Mouse (Mus musculus): ENCODE results near the gene Tmigd3. TPM values are rescaled to one million over a fixed set of nuclear protein-coding genes. Genes with fewer than 3 reads are reported as not detected.

Gene Tmigd3
- polyA plus RNA-seq, 1 experiment from 2014 or later = not detected

DNA sequence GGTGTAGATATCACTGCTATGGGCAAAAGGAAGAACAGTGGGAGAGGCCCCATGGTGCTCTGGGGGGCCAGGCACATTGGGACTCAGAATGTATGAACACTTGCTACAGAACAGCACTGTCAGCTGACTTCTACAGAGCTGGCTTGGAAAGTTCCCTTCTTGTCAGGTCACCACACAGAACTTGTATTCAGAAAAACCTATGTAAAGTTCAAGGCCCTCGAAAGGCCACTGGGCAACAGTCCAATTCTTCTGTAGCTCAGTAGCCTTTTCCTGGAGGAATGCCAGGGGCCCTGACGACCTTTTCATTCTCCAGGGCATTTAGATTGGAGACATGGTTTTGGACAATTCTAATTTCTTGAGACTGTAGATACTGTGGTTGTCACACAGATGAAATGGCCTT is 2.6 kb upstream of the Tmigd3 start:
- H3K9me3 ChIP-seq (ENCODE audit: control insufficient read depth, low read length) = no peaks in the 10 kb centered on the region
- no peak overlapping the region for H3K9ac ChIP-seq (ENCODE audit: low read length)
- no peak for ATAC-seq (ENCODE audit: low read depth)
- no peaks in the 10 kb centered on the region for H3K27me3 ChIP-seq (ENCODE audit: control insufficient read depth, insufficient read depth, low read depth, low read length)
- peaks cover 18% of the 10 kb centered on the region for H3K4me1 ChIP-seq (replicated peaks; ENCODE audit: control insufficient read depth, insufficient read depth, low read length)
- H3K27ac ChIP-seq (ENCODE audit: low read length) = no peak overlapping the region
- no peaks in the 10 kb centered on the region for H3K36me3 ChIP-seq (ENCODE audit: control insufficient read depth, insufficient read depth, low read length)
- no peak overlapping the region for H3K4me3 ChIP-seq (ENCODE audit: low read length)
- H3K4me2 ChIP-seq (ENCODE audit: low read depth, low read length) = no peak overlapping the region
- WGBS = 6% methylated on average over 2 of the region's 2 CpGs

DNA sequence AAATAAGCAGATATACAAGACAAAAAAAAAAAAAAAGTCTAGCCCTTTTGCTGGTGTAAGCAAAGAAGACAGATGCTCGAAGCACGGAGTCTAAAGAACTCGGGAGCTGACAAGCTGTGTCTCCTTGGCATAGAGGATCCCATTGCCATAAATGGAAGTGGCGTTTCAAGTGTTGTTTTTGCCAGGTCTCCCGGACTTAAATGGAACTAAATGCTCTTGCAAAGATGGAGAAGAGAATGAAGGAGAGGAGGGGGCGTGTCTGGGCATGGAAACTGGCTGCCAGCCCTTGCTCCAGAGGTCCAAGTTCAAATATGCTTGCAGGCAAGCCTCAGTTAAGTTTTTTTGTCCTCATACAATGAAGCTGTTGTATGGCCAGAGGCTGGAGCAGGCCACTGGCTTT is 1.3 kb downstream of the Tmigd3 start:
- peak; percentile 41 for ATAC-seq (ENCODE audit: low read depth)
- Histone ChIP-seq H3K27me3 (ENCODE audit: control insufficient read depth, insufficient read depth, low read depth, low read length) (no peaks in the 10 kb centered on the region), H3K36me3 (ENCODE audit: control insufficient read depth, insufficient read depth, low read length) (no peaks in the 10 kb centered on the region), H3K27ac (ENCODE audit: low read length) (peak overlapping the region; percentile 21; the same call in 1 of the 2 replicates), H3K9ac (ENCODE audit: low read length) (no peak overlapping the region), H3K4me1 (replicated peaks; ENCODE audit: control insufficient read depth, insufficient read depth, low read length) (peaks cover 13% of the 10 kb centered on the region), H3K4me3 (ENCODE audit: low read length) (no peak overlapping the region), H3K4me2 (ENCODE audit: low read depth, low read length) (0 out of 2 replicates have a peak overlapping the region, but pooled peaks have one; percentile 1), H3K9me3 (ENCODE audit: control insufficient read depth, low read length) (no peaks in the 10 kb centered on the region)
- WGBS = 26% methylated on average over 6 of the region's 6 CpGs

DNA sequence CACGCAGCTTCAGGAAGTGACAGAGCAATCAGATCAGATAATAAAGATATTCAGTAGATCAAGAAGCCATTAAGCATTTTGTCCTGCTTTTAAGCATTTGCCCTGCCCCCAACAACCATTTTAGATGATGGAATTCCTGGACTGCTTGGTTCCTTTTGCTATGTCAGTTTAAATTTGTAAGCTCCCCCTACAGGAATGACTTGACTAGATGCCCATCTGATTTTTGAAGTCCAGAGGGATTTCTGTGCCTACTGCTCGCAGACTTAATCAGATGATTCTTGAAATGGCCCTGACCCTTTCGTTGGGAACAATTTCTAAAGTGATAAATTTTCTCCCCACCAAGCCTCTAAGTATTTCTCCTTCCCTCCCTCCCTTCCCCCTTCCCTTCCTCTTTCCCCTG is 1.9 kb downstream of the Tmigd3 start:
- Histone ChIP-seq H3K4me2 (ENCODE audit: low read depth, low read length) (no peak overlapping the region), H3K4me3 (ENCODE audit: low read length) (no peak overlapping the region), H3K36me3 (ENCODE audit: control insufficient read depth, insufficient read depth, low read length) (no peaks in the 10 kb centered on the region), H3K27me3 (ENCODE audit: control insufficient read depth, insufficient read depth, low read depth, low read length) (no peaks in the 10 kb centered on the region), H3K9me3 (ENCODE audit: control insufficient read depth, low read length) (no peaks in the 10 kb centered on the region), H3K4me1 (replicated peaks; ENCODE audit: control insufficient read depth, insufficient read depth, low read length) (peaks cover 14% of the 10 kb centered on the region), H3K9ac (ENCODE audit: low read length) (no peak overlapping the region), H3K27ac (ENCODE audit: low read length) (peak overlapping the region; percentile 21; the same call in 1 of the 2 replicates)
- 30% methylated on average over 3 of the region's 3 CpGs for WGBS
- no peak for ATAC-seq (ENCODE audit: low read depth)

DNA sequence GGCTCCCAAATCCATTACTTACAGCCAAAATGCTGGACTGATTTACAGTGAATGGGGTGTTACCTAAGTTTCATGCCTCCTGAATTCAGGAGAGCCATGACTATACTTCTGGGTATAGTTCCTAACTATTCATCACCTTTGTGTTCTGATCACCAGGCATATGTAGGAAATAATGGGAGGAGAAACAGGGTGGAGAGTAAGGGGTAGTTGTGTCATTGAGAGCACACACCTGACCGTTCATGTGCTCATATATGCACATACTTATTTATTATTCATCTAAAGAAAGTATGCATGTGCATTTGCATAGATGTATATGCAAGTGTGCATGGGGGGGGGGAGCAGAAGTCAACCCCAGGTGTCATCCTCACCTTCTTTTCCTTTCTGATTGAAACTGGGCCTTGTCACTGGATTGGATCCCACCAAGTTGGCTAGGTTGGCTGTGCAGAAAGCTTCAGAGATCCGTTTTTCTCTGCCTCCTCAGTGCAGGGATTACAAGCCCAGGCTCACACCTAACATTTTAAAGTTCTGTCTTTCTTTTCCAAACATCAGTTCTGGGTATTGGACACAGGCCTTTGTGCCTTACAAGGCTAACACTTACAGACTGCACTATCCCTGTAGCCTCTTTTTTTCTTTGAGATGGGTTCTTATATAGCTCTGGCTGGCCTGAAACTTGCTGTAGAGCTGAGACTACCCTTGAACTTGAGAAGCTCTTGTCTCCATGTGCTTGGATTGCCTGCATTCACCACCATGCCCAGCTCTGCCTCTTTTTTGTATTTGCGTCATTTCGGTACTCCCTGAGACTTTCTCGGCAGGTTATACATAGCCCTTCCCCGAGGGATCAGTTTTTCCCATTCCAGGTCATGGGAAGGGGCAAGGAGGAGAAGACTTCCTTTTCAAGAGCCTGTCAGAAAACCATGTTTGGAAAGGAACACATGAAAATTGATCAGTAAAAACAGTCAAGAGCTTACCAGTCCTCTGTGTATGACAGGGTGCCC is 3.0 kb downstream of the Tmigd3 start:
- Histone ChIP-seq H3K4me1 (replicated peaks; ENCODE audit: control insufficient read depth, insufficient read depth, low read length) (peaks cover 6% of the 10 kb centered on the region), H3K4me3 (ENCODE audit: low read length) (no peak overlapping the region), H3K36me3 (ENCODE audit: control insufficient read depth, insufficient read depth, low read length) (no peaks in the 10 kb centered on the region), H3K9ac (ENCODE audit: low read length) (no peak overlapping the region), H3K27me3 (ENCODE audit: control insufficient read depth, insufficient read depth, low read depth, low read length) (no peaks in the 10 kb centered on the region), H3K27ac (ENCODE audit: low read length) (no peak overlapping the region), H3K4me2 (ENCODE audit: low read depth, low read length) (no peak overlapping the region), H3K9me3 (ENCODE audit: control insufficient read depth, low read length) (no peaks in the 10 kb centered on the region)
- no peak for ATAC-seq (ENCODE audit: low read depth)
- WGBS = 79% methylated on average over 6 of the region's 6 CpGs

DNA sequence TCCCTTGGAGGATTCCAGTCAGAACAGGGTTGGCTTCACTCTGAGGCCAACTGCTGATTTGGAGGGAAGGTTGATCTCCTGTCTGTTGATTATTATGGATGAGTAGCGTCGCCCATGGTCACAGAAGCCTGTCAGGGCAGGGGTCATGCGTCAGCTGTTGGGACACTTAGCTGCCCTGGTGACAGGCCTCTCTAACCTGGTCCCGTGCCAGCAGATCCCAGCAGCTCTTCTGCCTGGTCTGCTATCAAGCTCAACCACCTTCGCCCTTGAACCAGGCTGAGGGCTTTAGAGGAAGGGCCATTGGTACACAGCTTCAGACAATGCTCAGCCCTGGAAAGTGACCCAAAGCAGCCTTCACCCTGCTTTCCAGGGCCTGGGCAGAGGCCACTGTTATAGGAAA is 5.3 kb downstream of the Tmigd3 start:
- no peak for ATAC-seq (ENCODE audit: low read depth)
- no peak overlapping the region for H3K4me2 ChIP-seq (ENCODE audit: low read depth, low read length)
- 58% methylated on average over 5 of the region's 5 CpGs for WGBS
- no peaks in the 10 kb centered on the region for H3K36me3 ChIP-seq (ENCODE audit: control insufficient read depth, insufficient read depth, low read length)
- H3K4me1 ChIP-seq (replicated peaks; ENCODE audit: control insufficient read depth, insufficient read depth, low read length) = peaks cover 6% of the 10 kb centered on the region
- H3K27ac ChIP-seq (ENCODE audit: low read length) = no peak overlapping the region
- no peak overlapping the region for H3K9ac ChIP-seq (ENCODE audit: low read length)
- no peaks in the 10 kb centered on the region for H3K9me3 ChIP-seq (ENCODE audit: control insufficient read depth, low read length)
- H3K4me3 ChIP-seq (ENCODE audit: low read length) = no peak overlapping the region
- no peaks in the 10 kb centered on the region for H3K27me3 ChIP-seq (ENCODE audit: control insufficient read depth, insufficient read depth, low read depth, low read length)

- Histone ChIP-seq H3K27me3 (ENCODE audit: control insufficient read depth, insufficient read depth, low read depth, low read length) (no peaks in the 10 kb centered on the region), H3K9ac (ENCODE audit: low read length) (no peak overlapping the region), H3K4me2 (ENCODE audit: low read depth, low read length) (no peak overlapping the region), H3K27ac (ENCODE audit: low read length) (no peak overlapping the region), H3K4me1 (replicated peaks; ENCODE audit: control insufficient read depth, insufficient read depth, low read length) (peaks cover 4% of the 10 kb centered on the region), H3K9me3 (ENCODE audit: control insufficient read depth, low read length) (no peaks in the 10 kb centered on the region), H3K4me3 (ENCODE audit: low read length) (no peak overlapping the region), H3K36me3 (ENCODE audit: control insufficient read depth, insufficient read depth, low read length) (no peaks in the 10 kb centered on the region)
- WGBS = 61% methylated on average over 6 of the region's 6 CpGs
- ATAC-seq (ENCODE audit: low read depth) = 0 out of 2 replicates have a peak, but pooled peaks have one; percentile 23
Observed at GRCm38 (mm10) chr3:105877252-105877803, 6.6 kb downstream of the Tmigd3 start.

- H3K4me3 ChIP-seq (ENCODE audit: low read length) = no peak overlapping the region
- no peak overlapping the region for H3K9ac ChIP-seq (ENCODE audit: low read length)
- H3K27ac ChIP-seq (ENCODE audit: low read length) = no peak overlapping the region
- peak; percentile 26; the same call in 1 of the 2 replicates for ATAC-seq (ENCODE audit: low read depth)
- no peak overlapping the region for H3K4me2 ChIP-seq (ENCODE audit: low read depth, low read length)
- no peaks in the 10 kb centered on the region for H3K36me3 ChIP-seq (ENCODE audit: control insufficient read depth, insufficient read depth, low read length)
- no peaks in the 10 kb centered on the region for H3K9me3 ChIP-seq (ENCODE audit: control insufficient read depth, low read length)
- H3K4me1 ChIP-seq (replicated peaks; ENCODE audit: control insufficient read depth, insufficient read depth, low read length) = 0 out of 2 replicates have a peak, but pooled peaks cover 3% of the 10 kb centered on the region
- 75% methylated on average over 2 of the region's 2 CpGs for WGBS
- no peaks in the 10 kb centered on the region for H3K27me3 ChIP-seq (ENCODE audit: control insufficient read depth, insufficient read depth, low read depth, low read length)
Observed at GRCm38 (mm10) chr3:105877919-105878318, 7.2 kb downstream of the Tmigd3 start.

DNA sequence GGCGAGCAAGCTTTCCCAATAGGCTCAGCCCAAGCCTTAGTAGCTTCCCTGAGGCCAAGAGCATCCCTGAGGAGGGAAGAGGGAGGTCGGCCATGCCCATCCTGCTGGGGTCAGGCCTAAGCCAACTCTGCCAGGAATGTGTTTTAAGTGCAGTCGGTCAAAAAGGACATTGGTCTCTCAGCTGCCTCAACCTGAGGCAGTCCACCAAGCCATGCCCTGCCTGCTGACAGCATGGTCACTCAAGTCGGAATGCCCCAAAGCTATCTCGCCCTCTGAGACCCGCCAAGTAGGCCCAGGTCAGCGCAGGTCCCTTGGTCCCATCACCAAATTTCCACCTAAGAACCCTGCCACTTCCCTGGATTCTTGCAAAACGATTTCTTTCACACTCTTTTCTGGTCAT is 8.0 kb downstream of the Tmigd3 start:
- no peak for ATAC-seq (ENCODE audit: low read depth)
- Histone ChIP-seq H3K27me3 (ENCODE audit: control insufficient read depth, insufficient read depth, low read depth, low read length) (no peaks in the 10 kb centered on the region), H3K4me1 (replicated peaks; ENCODE audit: control insufficient read depth, insufficient read depth, low read length) (0 out of 2 replicates have a peak, but pooled peaks cover 3% of the 10 kb centered on the region), H3K9me3 (ENCODE audit: control insufficient read depth, low read length) (no peaks in the 10 kb centered on the region), H3K4me3 (ENCODE audit: low read length) (no peak overlapping the region), H3K4me2 (ENCODE audit: low read depth, low read length) (no peak overlapping the region), H3K9ac (ENCODE audit: low read length) (no peak overlapping the region), H3K27ac (ENCODE audit: low read length) (no peak overlapping the region), H3K36me3 (ENCODE audit: control insufficient read depth, insufficient read depth, low read length) (no peaks in the 10 kb centered on the region)
- WGBS = 86% methylated on average over 8 of the region's 8 CpGs

- no peak overlapping the region for H3K4me2 ChIP-seq (ENCODE audit: low read depth, low read length)
- H3K27me3 ChIP-seq (ENCODE audit: control insufficient read depth, insufficient read depth, low read depth, low read length) = no peaks in the 10 kb centered on the region
- H3K4me1 ChIP-seq (replicated peaks; ENCODE audit: control insufficient read depth, insufficient read depth, low read length) = 0 out of 2 replicates have a peak, but pooled peaks cover 3% of the 10 kb centered on the region
- no peaks in the 10 kb centered on the region for H3K36me3 ChIP-seq (ENCODE audit: control insufficient read depth, insufficient read depth, low read length)
- no peak for ATAC-seq (ENCODE audit: low read depth)
- 43% methylated on average over 3 of the region's 3 CpGs for WGBS
- no peak overlapping the region for H3K27ac ChIP-seq (ENCODE audit: low read length)
- H3K9ac ChIP-seq (ENCODE audit: low read length) = no peak overlapping the region
- no peaks in the 10 kb centered on the region for H3K9me3 ChIP-seq (ENCODE audit: control insufficient read depth, low read length)
- no peak overlapping the region for H3K4me3 ChIP-seq (ENCODE audit: low read length)
Observed at GRCm38 (mm10) chr3:105880419-105880818, 9.7 kb downstream of the Tmigd3 start.
